Mouse (Mus musculus) lung, embryonic 14.5 days (tissue): Measurements from ENCODE around the gene Cemip2. TPM values are rescaled to one million over a fixed set of nuclear protein-coding genes. Genes with fewer than 3 reads are reported as not detected.

Experiments
- ATAC-seq: fragments of 200-750 bp; cut with Nextera tagmentation; 2 replicates; pipeline ENCODE4 v1.8.0; 2017; ENCODE audit warnings: mild to moderate bottlenecking, moderate TSS enrichment, moderate library complexity; ENCODE audit not compliant: insufficient read depth
- DNase-seq: peaks from one replicate; pipeline ENCODE4 v3.0.0-alpha.2; 2015
- H3K27ac ChIP-seq: fragments of 300-500 bp; sonication (generic); 2 replicates; pipeline ENCODE4 v1.5.1; 2014; ENCODE audit warnings: low read depth, mild to moderate bottlenecking, moderate library complexity
- H3K27me3 ChIP-seq: fragments of 300-500 bp; sonication (generic); 2 replicates; pipeline ENCODE4 v1.6.1; 2014; ENCODE audit warnings: low read length, control low read depth; ENCODE audit not compliant: insufficient read depth
- H3K36me3 ChIP-seq: fragments of 300-500 bp; sonication (generic); 2 replicates; pipeline ENCODE4 v1.6.1; 2014; ENCODE audit warnings: control low read depth; ENCODE audit not compliant: insufficient read depth
- H3K4me1 ChIP-seq: fragments of 300-500 bp; sonication (generic); 2 replicates; pipeline ENCODE4 v1.6.1; 2014; ENCODE audit warnings: antibody characterized with exemption, control low read depth; ENCODE audit not compliant: insufficient read depth
- H3K4me2 ChIP-seq: fragments of 300-500 bp; sonication (generic); 2 replicates; pipeline ENCODE4 v1.6.1; 2014; ENCODE audit warnings: mild to moderate bottlenecking
- H3K4me3 ChIP-seq: fragments of 300-500 bp; sonication (generic); 2 replicates; pipeline ENCODE4 v1.5.1; 2014; ENCODE audit warnings: low read depth, low read length
- H3K9ac ChIP-seq: fragments of 300-500 bp; sonication (generic); 2 replicates; pipeline ENCODE4 v1.6.1; 2014
- H3K9me3 ChIP-seq: fragments of 300-500 bp; sonication (generic); 2 replicates; pipeline ENCODE4 v1.6.1; 2016; ENCODE audit warnings: low read depth, low read length, control low read depth
- CTCF ChIP-seq: IDR thresholded peaks from 2 replicates; pipeline ENCODE4 v1.5.1; 2016; ENCODE audit warnings: antibody characterized with exemption, low read depth
- WGBS: fragments of 180-500 bp; shearing (Covaris S2); extraction: QIAGEN DNeasy Blood & Tissue Kit; methylation state at CpG from one replicate; pipeline ENCODE4 v1.1.7; 2014; 5-methylcytosine and 5-hydroxymethylcytosine counted together
- polyA plus RNA-seq: library from polyadenylated mRNA; unstranded; fragments of >200 nt; fragmentation: Nextera tagmentation; extraction: Ambion mirVana; gene quantifications from 2 replicates; pipeline ENCODE4 v1.2.1, GENCODE M21; 2014

The Cemip2 gene
- polyA plus RNA-seq, 1 experiment from 2014 or later, result 32.3 TPM

DNA sequence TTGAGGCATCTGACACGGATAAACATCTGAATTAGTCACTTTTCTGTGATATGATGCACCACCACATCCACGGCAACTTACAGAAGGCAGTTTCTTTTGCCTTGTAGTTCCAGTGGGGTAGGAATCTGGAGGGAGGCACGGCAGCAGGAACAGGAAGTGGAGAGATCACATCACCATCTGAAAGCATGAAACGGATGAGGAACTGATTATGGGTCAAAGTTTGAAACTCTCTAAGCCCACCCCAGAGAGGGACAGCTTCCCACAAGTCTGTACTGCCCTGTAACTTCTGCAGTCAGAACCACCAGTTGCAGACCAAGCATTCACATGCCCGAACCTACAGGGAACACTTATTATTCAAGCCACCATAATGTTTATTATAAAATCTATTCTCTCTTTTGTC is 117.4 kb downstream of the Cemip2 start:
- Histone ChIP-seq H3K27ac (no peak overlapping the region), H3K27me3 (no peaks in the 10 kb centered on the region), H3K9ac (no peak overlapping the region), H3K9me3 (no peaks in the 10 kb centered on the region), H3K36me3 (no peaks in the 10 kb centered on the region), H3K4me1 (no peaks in the 10 kb centered on the region), H3K4me3 (no peak overlapping the region), H3K4me2 (no peak overlapping the region)
- DNase-seq, result no peak
- no peak for ATAC-seq
- WGBS, result 70% methylated on average over 5 of the region's 5 CpGs
- no peak for TF ChIP-seq CTCF

DNA sequence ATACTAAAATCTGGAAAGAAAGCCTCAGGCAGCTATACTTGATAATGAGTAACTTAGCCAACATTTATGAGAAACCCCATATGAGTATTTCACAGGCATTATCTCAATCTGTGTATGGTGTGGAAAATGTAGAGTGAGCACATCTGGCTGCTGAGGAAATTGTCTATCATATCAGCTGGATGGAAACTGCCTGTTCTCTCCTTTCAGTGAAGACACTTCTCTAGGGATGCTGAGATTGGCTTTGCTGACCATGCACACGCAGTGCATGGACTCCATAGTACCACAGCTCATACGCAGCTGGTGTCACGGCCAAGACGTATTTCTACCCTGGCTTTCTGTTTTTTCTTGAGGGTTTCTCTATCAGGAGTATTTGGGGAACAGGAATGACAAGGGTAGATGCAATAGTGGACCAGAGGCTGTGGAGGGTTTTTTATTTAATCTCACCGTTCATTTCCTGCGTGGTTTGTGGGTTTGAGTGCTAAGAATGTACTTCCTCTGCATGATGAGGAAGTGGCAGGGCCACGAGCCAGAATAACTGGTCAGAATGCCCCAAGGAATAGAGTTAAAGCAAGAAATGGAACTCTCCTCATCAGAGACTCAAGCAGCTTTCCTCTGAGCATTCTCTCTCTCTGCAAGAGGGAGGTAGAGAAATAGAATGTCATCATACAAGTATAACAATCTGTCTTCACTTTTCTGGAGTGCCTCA is 119.1 kb downstream of the Cemip2 start:
- no peak overlapping the region for H3K9ac ChIP-seq
- WGBS, result 54% methylated on average over 7 of the region's 7 CpGs
- DNase-seq (peak; percentile 44), ATAC-seq (no peak)
- H3K36me3 ChIP-seq, result no peaks in the 10 kb centered on the region
- no peak overlapping the region for H3K4me2 ChIP-seq
- H3K27ac ChIP-seq, result no peak overlapping the region
- H3K4me3 ChIP-seq, result no peak overlapping the region
- H3K4me1 ChIP-seq, result no peaks in the 10 kb centered on the region
- H3K9me3 ChIP-seq, result no peaks in the 10 kb centered on the region
- TF ChIP-seq CTCF, result no peak
- H3K27me3 ChIP-seq, result no peaks in the 10 kb centered on the region

DNA sequence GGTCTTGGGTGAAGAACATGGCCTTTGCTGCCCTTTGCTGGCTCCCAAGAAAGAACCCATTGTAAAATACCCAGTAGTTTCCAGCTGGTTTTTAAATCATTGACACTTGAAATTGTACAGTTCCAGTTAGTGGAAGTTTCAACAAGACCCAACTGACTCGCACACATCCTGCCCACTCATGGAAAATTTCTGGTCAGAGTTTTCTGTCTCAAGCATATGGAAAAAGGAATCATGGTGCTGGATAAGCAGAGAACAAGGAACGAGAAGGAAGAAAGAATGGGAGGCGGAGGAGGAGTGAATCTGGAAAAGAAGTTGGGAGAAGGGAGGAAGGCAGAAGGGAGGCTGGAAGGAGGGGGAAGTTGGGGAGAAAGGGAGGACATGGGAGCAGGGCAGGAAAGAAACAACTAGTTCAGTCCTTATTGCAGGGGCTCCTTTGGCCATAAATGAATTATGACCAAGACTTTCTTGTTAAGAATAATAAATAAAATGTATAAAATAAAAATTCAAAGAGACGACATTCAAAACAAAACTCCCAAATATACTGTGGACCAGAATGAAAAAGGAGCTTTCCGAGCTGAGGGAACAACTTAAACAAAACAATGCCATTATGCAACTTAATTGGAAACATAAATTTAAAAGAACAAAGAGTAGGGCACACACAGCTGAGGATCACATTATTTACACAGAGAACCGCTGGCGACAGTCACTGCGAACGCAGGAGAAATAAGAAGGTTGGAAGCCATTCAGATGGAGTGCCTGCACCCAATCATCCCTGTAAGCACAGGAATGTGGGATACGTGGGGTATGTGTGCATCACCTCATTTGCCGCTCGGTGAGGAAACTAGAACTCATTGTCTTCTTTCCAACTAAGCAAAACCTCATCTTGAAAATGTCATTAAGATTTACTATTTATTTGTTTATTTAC is 120.1 kb downstream of the Cemip2 start:
- Histone ChIP-seq H3K4me3 (no peak overlapping the region), H3K27me3 (no peaks in the 10 kb centered on the region), H3K4me2 (no peak overlapping the region), H3K27ac (no peak overlapping the region), H3K4me1 (no peaks in the 10 kb centered on the region), H3K9me3 (no peaks in the 10 kb centered on the region), H3K36me3 (no peaks in the 10 kb centered on the region), H3K9ac (no peak overlapping the region)
- ATAC-seq, result no peak
- 60% methylated on average over 12 of the region's 12 CpGs for WGBS
- no peak for DNase-seq
- no peak for TF ChIP-seq CTCF

Other genes starting within 250 kb of the Cemip2 start
- gene 1110059E24Rik, start 125.4 kb upstream of the Cemip2 start, polyA plus RNA-seq, result 64.8 and 74.4 TPM in 2 replicates
- 36.0 and 38.3 TPM in 2 replicates for gene Abhd17b, start 125.2 kb upstream of the Cemip2 start, polyA plus RNA-seq